Mouse (Mus musculus) lung, adult 2 months (tissue): Measurements from ENCODE around the gene Gm595. TPM values are rescaled to one million over a fixed set of nuclear protein-coding genes. Genes with fewer than 3 reads are reported as not detected.

Experiments
- DNase-seq: peaks from one replicate; pipeline ENCODE4 v3.0.0; 2022
- H3K4me1 ChIP-seq: fragments of 200-500 bp; 2 replicates; pipeline ENCODE4 v1.6.1; 2011; ENCODE audit warnings: low read length; ENCODE audit not compliant: control insufficient read depth, insufficient read depth
- H3K4me3 ChIP-seq: fragments of 200-500 bp; replicated peaks from 2 replicates; pipeline ENCODE3; 2011; ENCODE audit warnings: low read depth, mild to moderate bottlenecking, control low read depth, low read length; ENCODE audit errors: extremely low read depth
- CTCF ChIP-seq: fragments of 200-500 bp; IDR thresholded peaks from 2 replicates; pipeline ENCODE4 v1.5.1; 2011; ENCODE audit warnings: mild to moderate bottlenecking, low read length, control low read depth; ENCODE audit not compliant: insufficient read depth
- POLR2A ChIP-seq: fragments of 200-500 bp; IDR thresholded peaks from 2 replicates; pipeline ENCODE4 v1.6.1; 2011; ENCODE audit warnings: low read depth, mild to moderate bottlenecking, control low read depth, low read length, borderline replicate concordance; ENCODE audit errors: extremely low read depth
- WGBS: fragments of 180-500 bp; shearing (Covaris S2); methylation state at CpG from one replicate; pipeline ENCODE4 v1.1.7; 2018; 5-methylcytosine and 5-hydroxymethylcytosine counted together
- polyA plus RNA-seq: library from polyadenylated mRNA; depleted of rRNA; stranded (reverse); fragments of >200 nt; gene quantifications from 2 replicates; pipeline ENCODE4 v1.2.3, GENCODE M21; 2012; rRNA removed

Gene Gm595
- not detected in 2 replicates for polyA plus RNA-seq

GRCm38 (mm10) chrX:48877613-48878012 lies at the start of gene Gm595:
Gene Gm595, minus strand, starts transcription at chrX:48877713.
- Histone ChIP-seq H3K4me3 (no peak within 1 kb of the TSS), H3K4me1 (no peaks in the 10 kb centered on the region)
- TF ChIP-seq POLR2A (no peak), CTCF (no peak)
- WGBS, result 88% methylated on average over 13 of the region's 13 CpGs
- DNase-seq, result no peak

GRCm38 (mm10) chrX:48908421-48908820 lies 30.9 kb upstream of the Gm595 start:
- Histone ChIP-seq H3K4me1 (no peaks in the 10 kb centered on the region), H3K4me3 (no peak overlapping the region)
- TF ChIP-seq CTCF, result no peak
- TF ChIP-seq POLR2A, result no peak
- WGBS, result 80% methylated on average over 4 of the region's 4 CpGs
- DNase-seq, result no peak

GRCm38 (mm10) chrX:48903744-48904143 lies 26.2 kb upstream of the Gm595 start:
- 71% methylated on average over 3 of the region's 3 CpGs for WGBS
- DNase-seq, result no peak
- Histone ChIP-seq H3K4me3 (no peak overlapping the region), H3K4me1 (no peaks in the 10 kb centered on the region)
- TF ChIP-seq CTCF (no peak), POLR2A (no peak)

- WGBS, result 46% methylated on average over 5 of the region's 5 CpGs
- no peak for DNase-seq
- no peak overlapping the region for H3K4me3 ChIP-seq
- H3K4me1 ChIP-seq, result no peaks in the 10 kb centered on the region
- no peak for TF ChIP-seq POLR2A
- TF ChIP-seq CTCF, result no peak; the same call in 1 of the 2 replicates
These were observed 22.0 kb upstream of the Gm595 start for GRCm38 (mm10) chrX:48899555-48899954.

GRCm38 (mm10) chrX:48896803-48897202 lies 19.3 kb upstream of the Gm595 start:
- WGBS, result 51% methylated on average over 6 of the region's 6 CpGs

GRCm38 (mm10) chrX:48893946-48894345 lies 16.4 kb upstream of the Gm595 start:
- TF ChIP-seq POLR2A, result no peak
- no peak for TF ChIP-seq CTCF
- WGBS, result 72% methylated on average over 3 of the region's 3 CpGs
- H3K4me3 ChIP-seq, result no peak overlapping the region
- no peak for DNase-seq
- H3K4me1 ChIP-seq, result no peaks in the 10 kb centered on the region

More at GRCm38 (mm10) chrX:48896803-48897202, 19.3 kb upstream of the Gm595 start:
- TF ChIP-seq POLR2A (no peak), CTCF (no peak)
- H3K4me3 ChIP-seq, result no peak overlapping the region
- DNase-seq, result no peak
- no peaks in the 10 kb centered on the region for H3K4me1 ChIP-seq

- DNase-seq, result no peak
- Histone ChIP-seq H3K4me3 (no peak overlapping the region), H3K4me1 (no peaks in the 10 kb centered on the region)
- TF ChIP-seq CTCF (no peak), POLR2A (no peak)
- WGBS, result 80% methylated on average over 9 of the region's 9 CpGs
These were observed 12.7 kb upstream of the Gm595 start for GRCm38 (mm10) chrX:48890259-48890658.

- 67% methylated on average over 5 of the region's 5 CpGs for WGBS
- DNase-seq, result no peak
- TF ChIP-seq CTCF, result no peak
- TF ChIP-seq POLR2A, result no peak
- Histone ChIP-seq H3K4me1 (no peaks in the 10 kb centered on the region), H3K4me3 (no peak overlapping the region)
These were observed 7.1 kb upstream of the Gm595 start for GRCm38 (mm10) chrX:48884615-48885014.

Other genes starting within 250 kb of the Gm595 start
- gene Gpr119, start 203.2 kb downstream of the Gm595 start, polyA plus RNA-seq, result not detected in 2 replicates
- 0.74 and 2.0 TPM in 2 replicates for gene Rbmx2, start 182.7 kb downstream of the Gm595 start, polyA plus RNA-seq